Mouse (Mus musculus) spleen, adult 12 weeks (tissue): Measurements from ENCODE around the gene Dlg2.

Experiments used
- DNase-seq: peaks from one replicate; pipeline ENCODE4 v3.0.0; 2022; ENCODE audit warnings: low spot score

The Dlg2 gene

GRCm38 (mm10) chr7:91090830-91091683 is 614.6 kb downstream of the Dlg2 start:
- DNase-seq: no peak

GRCm38 (mm10) chr7:91096467-91096866 is 620.0 kb downstream of the Dlg2 start:
- DNase-seq: no peak

- DNase-seq: no peak
Measured at GRCm38 (mm10) chr7:91098521-91098920, 622.0 kb downstream of the Dlg2 start.

- DNase-seq: no peak
Measured at GRCm38 (mm10) chr7:91109575-91109974, 633.1 kb downstream of the Dlg2 start.

GRCm38 (mm10) chr7:91132128-91132527 is 655.7 kb downstream of the Dlg2 start:
- no peak for DNase-seq

GRCm38 (mm10) chr7:91154096-91154495 is 677.6 kb downstream of the Dlg2 start:
- no peak for DNase-seq

GRCm38 (mm10) chr7:91159144-91159543 is 682.7 kb downstream of the Dlg2 start:
- no peak for DNase-seq

GRCm38 (mm10) chr7:91161643-91162175 is 685.2 kb downstream of the Dlg2 start:
- DNase-seq: no peak

- DNase-seq: no peak
Measured at GRCm38 (mm10) chr7:91173560-91173959, 697.1 kb downstream of the Dlg2 start.

GRCm38 (mm10) chr7:91188211-91188610 is 711.7 kb downstream of the Dlg2 start:
- DNase-seq: no peak

- DNase-seq: no peak
Measured at GRCm38 (mm10) chr7:91199372-91199771, 722.9 kb downstream of the Dlg2 start.

GRCm38 (mm10) chr7:91208083-91208852 is 731.8 kb downstream of the Dlg2 start:
- DNase-seq: no peak

GRCm38 (mm10) chr7:91208973-91209372 is 732.5 kb downstream of the Dlg2 start:
- no peak for DNase-seq

- DNase-seq: no peak
Measured at GRCm38 (mm10) chr7:91212236-91212635, 735.8 kb downstream of the Dlg2 start.

- no peak for DNase-seq
Measured at GRCm38 (mm10) chr7:91214921-91215320, 738.4 kb downstream of the Dlg2 start.

GRCm38 (mm10) chr7:91218321-91218987 is 742.0 kb downstream of the Dlg2 start:
- DNase-seq: no peak

- no peak for DNase-seq
Measured at GRCm38 (mm10) chr7:91226442-91226841, 750.0 kb downstream of the Dlg2 start.

- DNase-seq: no peak
Measured at GRCm38 (mm10) chr7:91241718-91242117, 765.2 kb downstream of the Dlg2 start.

GRCm38 (mm10) chr7:91261672-91262030 is 785.2 kb downstream of the Dlg2 start:
- DNase-seq: no peak

- no peak for DNase-seq
Measured at GRCm38 (mm10) chr7:91262031-91262951, 785.8 kb downstream of the Dlg2 start.

- no peak for DNase-seq
Measured at GRCm38 (mm10) chr7:91262998-91263397, 786.5 kb downstream of the Dlg2 start.
